Mouse (Mus musculus): ENCODE data around the gene Heatr9. TPM values are rescaled to one million over a fixed set of nuclear protein-coding genes. Genes with fewer than 3 reads are reported as not detected.

The Heatr9 gene
- polyA plus RNA-seq, 1 experiment from 2014 or later: not detected

- Histone ChIP-seq H3K4me2 (replicated peaks; ENCODE audit: low read depth, low read length) (peak within 1 kb of the TSS; percentile 91), H3K27ac (ENCODE audit: low read length) (peak within 1 kb of the TSS; percentile 91), H3K9me3 (ENCODE audit: low read length) (no peaks in the 10 kb centered on the region), H3K27me3 (replicated peaks; ENCODE audit: insufficient read depth, low read length) (no peaks in the 10 kb centered on the region), H3K4me1 (ENCODE audit: insufficient read depth, low read depth, low read length) (peaks cover 9% of the 10 kb centered on the region; the same call in 1 of the 2 replicates), H3K4me3 (ENCODE audit: low read depth, low read length) (peak within 1 kb of the TSS; percentile 93), H3K36me3 (ENCODE audit: insufficient read depth, low read length) (no peaks in the 10 kb centered on the region), H3K9ac (replicated peaks; ENCODE audit: low read depth) (peak within 1 kb of the TSS; percentile 76)
- TF ChIP-seq EP300 (IDR thresholded peaks at IDR 0.05) (peak; percentile 24; the same call in 1 of the 2 replicates), CTCF (IDR thresholded peaks at IDR 0.05) (peak; percentile 80)
- under 1% methylated on average over 66 of the region's 66 CpGs for WGBS
- DNase-seq (ENCODE audit: low spot score) (peak; percentile 99), ATAC-seq (peak; percentile 99)
Measured at GRCm38 (mm10) chr11:83472324-83473234, 49.4 kb downstream of the Heatr9 start, which contains the start of gene Taf15. Gene Taf15 (plus strand): TSS chr11:83473086.

GRCm38 (mm10) chr11:83471766-83472165 lies 50.2 kb downstream of the Heatr9 start:
- H3K27me3 ChIP-seq (replicated peaks; ENCODE audit: insufficient read depth, low read length): no peaks in the 10 kb centered on the region
- TF ChIP-seq CTCF (IDR thresholded peaks at IDR 0.05): no peak
- TF ChIP-seq EP300 (IDR thresholded peaks at IDR 0.05): no peak
- peaks cover 11% of the 10 kb centered on the region; the same call in 1 of the 2 replicates for H3K4me1 ChIP-seq (ENCODE audit: insufficient read depth, low read depth, low read length)
- WGBS: 76% methylated on average over 2 of the region's 2 CpGs
- H3K36me3 ChIP-seq (ENCODE audit: insufficient read depth, low read length): no peaks in the 10 kb centered on the region
- no peak overlapping the region for H3K27ac ChIP-seq (ENCODE audit: low read length)
- DNase-seq (ENCODE audit: low spot score): no peak
- H3K9me3 ChIP-seq (ENCODE audit: low read length): no peaks in the 10 kb centered on the region
- no peak overlapping the region for H3K4me3 ChIP-seq (ENCODE audit: low read depth, low read length)
- H3K9ac ChIP-seq (replicated peaks; ENCODE audit: low read depth): no peak overlapping the region
- H3K4me2 ChIP-seq (replicated peaks; ENCODE audit: low read depth, low read length): no peak overlapping the region
- no peak for ATAC-seq

GRCm38 (mm10) chr11:83468765-83469164 lies 53.2 kb downstream of the Heatr9 start:
- 91% methylated on average over 3 of the region's 3 CpGs for WGBS
- ATAC-seq (no peak), DNase-seq (ENCODE audit: low spot score) (no peak)
- Histone ChIP-seq H3K4me2 (replicated peaks; ENCODE audit: low read depth, low read length) (no peak overlapping the region), H3K9ac (replicated peaks; ENCODE audit: low read depth) (no peak overlapping the region), H3K9me3 (ENCODE audit: low read length) (no peaks in the 10 kb centered on the region), H3K4me1 (ENCODE audit: insufficient read depth, low read depth, low read length) (peaks cover 6% of the 10 kb centered on the region; the same call in 1 of the 2 replicates), H3K27ac (ENCODE audit: low read length) (no peak overlapping the region), H3K4me3 (ENCODE audit: low read depth, low read length) (no peak overlapping the region), H3K36me3 (ENCODE audit: insufficient read depth, low read length) (no peaks in the 10 kb centered on the region), H3K27me3 (replicated peaks; ENCODE audit: insufficient read depth, low read length) (0 out of 2 replicates have a peak, but pooled peaks cover 3% of the 10 kb centered on the region)
- no peak for TF ChIP-seq EP300 (IDR thresholded peaks at IDR 0.05)
- no peak for TF ChIP-seq CTCF (IDR thresholded peaks at IDR 0.05)

GRCm38 (mm10) chr11:83467120-83467652 lies 54.8 kb downstream of the Heatr9 start:
- DNase-seq (ENCODE audit: low spot score) (peak; percentile 80), ATAC-seq (peak; percentile 90)
- Histone ChIP-seq H3K36me3 (ENCODE audit: insufficient read depth, low read length) (no peaks in the 10 kb centered on the region), H3K9ac (replicated peaks; ENCODE audit: low read depth) (no peak overlapping the region), H3K4me3 (ENCODE audit: low read depth, low read length) (no peak overlapping the region), H3K27ac (ENCODE audit: low read length) (no peak overlapping the region; the same call in 1 of the 2 replicates), H3K9me3 (ENCODE audit: low read length) (no peaks in the 10 kb centered on the region), H3K27me3 (replicated peaks; ENCODE audit: insufficient read depth, low read length) (0 out of 2 replicates have a peak, but pooled peaks cover 4% of the 10 kb centered on the region), H3K4me2 (replicated peaks; ENCODE audit: low read depth, low read length) (no peak overlapping the region), H3K4me1 (ENCODE audit: insufficient read depth, low read depth, low read length) (peaks cover 6% of the 10 kb centered on the region; the same call in 1 of the 2 replicates)
- WGBS: 17% methylated on average over 11 of the region's 11 CpGs
- TF ChIP-seq CTCF (IDR thresholded peaks at IDR 0.05) (peak; percentile 24; the same call in 1 of the 2 replicates), EP300 (IDR thresholded peaks at IDR 0.05) (peak; percentile 85)

- H3K27ac ChIP-seq (ENCODE audit: low read length): peak overlapping the region; percentile 22; the same call in 1 of the 2 replicates
- 9% methylated on average over 2 of the region's 2 CpGs for WGBS
- H3K36me3 ChIP-seq (ENCODE audit: insufficient read depth, low read length): no peaks in the 10 kb centered on the region
- TF ChIP-seq EP300 (IDR thresholded peaks at IDR 0.05) (no peak; the same call in 1 of the 2 replicates), CTCF (IDR thresholded peaks at IDR 0.05) (no peak)
- ATAC-seq: peak; percentile 47
- H3K27me3 ChIP-seq (replicated peaks; ENCODE audit: insufficient read depth, low read length): 0 out of 2 replicates have a peak, but pooled peaks cover 4% of the 10 kb centered on the region
- no peak overlapping the region for H3K9ac ChIP-seq (replicated peaks; ENCODE audit: low read depth)
- DNase-seq (ENCODE audit: low spot score): peak; percentile 59
- no peak overlapping the region for H3K4me3 ChIP-seq (ENCODE audit: low read depth, low read length)
- no peaks in the 10 kb centered on the region for H3K9me3 ChIP-seq (ENCODE audit: low read length)
- H3K4me1 ChIP-seq (ENCODE audit: insufficient read depth, low read depth, low read length): peaks cover 6% of the 10 kb centered on the region; the same call in 1 of the 2 replicates
- no peak overlapping the region for H3K4me2 ChIP-seq (replicated peaks; ENCODE audit: low read depth, low read length)
Measured at GRCm38 (mm10) chr11:83465976-83466375, 56.0 kb downstream of the Heatr9 start.

GRCm38 (mm10) chr11:83462711-83463244 lies 59.2 kb downstream of the Heatr9 start, which contains the start of gene Mmp28:
Gene Mmp28 (minus strand): TSS chr11:83463071.
- WGBS: 1% methylated on average over 38 of the region's 42 CpGs
- peak; percentile 63 for ATAC-seq
- 0 out of 2 replicates have a peak, but pooled peaks have one; percentile 5 for TF ChIP-seq CTCF (IDR thresholded peaks at IDR 0.05)
- TF ChIP-seq EP300 (IDR thresholded peaks at IDR 0.05): no peak
- Histone ChIP-seq H3K9ac (replicated peaks; ENCODE audit: low read depth) (peak within 1 kb of the TSS; percentile 52), H3K27ac (ENCODE audit: low read length) (no peak within 1 kb of the TSS), H3K36me3 (ENCODE audit: insufficient read depth, low read length) (no peaks in the 10 kb centered on the region), H3K4me3 (ENCODE audit: low read depth, low read length) (peak within 1 kb of the TSS; percentile 62), H3K4me1 (ENCODE audit: insufficient read depth, low read depth, low read length) (peaks cover 6% of the 10 kb centered on the region; the same call in 1 of the 2 replicates), H3K9me3 (ENCODE audit: low read length) (no peaks in the 10 kb centered on the region), H3K27me3 (replicated peaks; ENCODE audit: insufficient read depth, low read length) (0 out of 2 replicates have a peak, but pooled peaks cover 4% of the 10 kb centered on the region), H3K4me2 (replicated peaks; ENCODE audit: low read depth, low read length) (peak within 1 kb of the TSS; percentile 94)
- peak; percentile 68 for DNase-seq (ENCODE audit: low spot score)

Other genes starting within 250 kb of the Heatr9 start
- 0.75 and 1.3 TPM in 2 replicates for gene Slfn14, start 235.4 kb downstream of the Heatr9 start, polyA plus RNA-seq (2015; fragmentation: Nextera tagmentation; extraction: Ambion mirVana)
- gene Ap2b1, start 223.2 kb downstream of the Heatr9 start, polyA plus RNA-seq (2015; fragmentation: Nextera tagmentation; extraction: Ambion mirVana): 26.5 and 30.9 TPM in 2 replicates
- gene Pex12, start 219.6 kb downstream of the Heatr9 start, polyA plus RNA-seq (2015; fragmentation: Nextera tagmentation; extraction: Ambion mirVana): 9.0 and 9.5 TPM in 2 replicates
- 0.80 and 1.2 TPM in 2 replicates for gene Rasl10b, start 113.0 kb downstream of the Heatr9 start, polyA plus RNA-seq (2015; fragmentation: Nextera tagmentation; extraction: Ambion mirVana)
- gene Gas2l2, start 92.7 kb downstream of the Heatr9 start, polyA plus RNA-seq (2015; fragmentation: Nextera tagmentation; extraction: Ambion mirVana): 1.8 and 2.2 TPM in 2 replicates
- gene 1700020L24Rik, start 84.5 kb downstream of the Heatr9 start, polyA plus RNA-seq (2015; fragmentation: Nextera tagmentation; extraction: Ambion mirVana): 0.23 and 0.54 TPM in 2 replicates
- 4.2 and 5.1 TPM in 2 replicates for gene Mmp28, start 59.1 kb downstream of the Heatr9 start, polyA plus RNA-seq (2015; fragmentation: Nextera tagmentation; extraction: Ambion mirVana)
- 3.2 and 4.4 TPM in 2 replicates for gene Taf15, start 49.1 kb downstream of the Heatr9 start, polyA plus RNA-seq (2015; fragmentation: Nextera tagmentation; extraction: Ambion mirVana)
- gene Ccl5, start 8.3 kb upstream of the Heatr9 start, polyA plus RNA-seq (2015; fragmentation: Nextera tagmentation; extraction: Ambion mirVana): 3.3 and 5.9 TPM in 2 replicates
- 29.8 and 36.6 TPM in 2 replicates for gene Ccl9, start 56.5 kb upstream of the Heatr9 start, polyA plus RNA-seq (2015; fragmentation: Nextera tagmentation; extraction: Ambion mirVana)
- 413 and 421 TPM in 2 replicates for gene Ccl6, start 70.9 kb upstream of the Heatr9 start, polyA plus RNA-seq (2015; fragmentation: Nextera tagmentation; extraction: Ambion mirVana)
- not detected in 2 replicates for gene Rpl9-ps1, start 123.4 kb upstream of the Heatr9 start, polyA plus RNA-seq (2015; fragmentation: Nextera tagmentation; extraction: Ambion mirVana)
- gene Ccl3, start 127.2 kb upstream of the Heatr9 start, polyA plus RNA-seq (2015; fragmentation: Nextera tagmentation; extraction: Ambion mirVana): 3.6 and 11.2 TPM in 2 replicates
- 1.7 and 15.8 TPM in 2 replicates for gene Ccl4, start 140.4 kb upstream of the Heatr9 start, polyA plus RNA-seq (2015; fragmentation: Nextera tagmentation; extraction: Ambion mirVana)
- gene Wfdc17, start 181.8 kb upstream of the Heatr9 start, polyA plus RNA-seq (2015; fragmentation: Nextera tagmentation; extraction: Ambion mirVana): 27.1 and 33.5 TPM in 2 replicates
- gene Wfdc18, start 186.8 kb upstream of the Heatr9 start, polyA plus RNA-seq (2015; fragmentation: Nextera tagmentation; extraction: Ambion mirVana): 11.4 TPM in 1 of 2 replicates, not detected in the other
- gene Wfdc21, start 224.8 kb upstream of the Heatr9 start, polyA plus RNA-seq (2015; fragmentation: Nextera tagmentation; extraction: Ambion mirVana): 13.8 and 16.6 TPM in 2 replicates
- 11.8 and 13.7 TPM in 2 replicates for gene Heatr6, start 231.5 kb upstream of the Heatr9 start, polyA plus RNA-seq (2015; fragmentation: Nextera tagmentation; extraction: Ambion mirVana)